Mouse (Mus musculus) cerebellum, postnatal 25 days (tissue): ENCODE results near the gene Gm30302.

ENCODE experiments used
- DNase-seq, 2 experiments: peaks; one replicate each; pipeline ENCODE4 v3.0.0; 2021; ENCODE audit warnings: mixed read lengths in 2 of 2

The Gm30302 gene

DNA sequence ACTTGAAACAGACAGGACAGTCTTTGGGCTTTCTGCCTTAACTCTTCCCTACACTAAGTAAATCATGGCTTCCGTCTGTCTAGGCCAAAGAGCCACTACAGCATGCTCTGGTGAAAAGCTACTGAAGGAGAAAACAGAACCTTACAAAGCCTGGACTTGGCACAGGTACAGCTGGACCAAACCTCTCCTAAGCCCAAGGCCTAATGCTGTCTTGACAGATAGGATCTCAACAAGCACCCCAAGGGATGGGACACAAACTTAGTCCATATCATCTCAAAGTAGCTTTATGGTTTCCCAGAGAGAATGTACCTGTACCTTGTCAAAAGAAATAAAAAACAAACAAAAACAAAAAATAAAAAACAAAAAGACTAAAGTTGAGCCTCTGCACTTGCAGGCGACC, 62.4 kb downstream of the Gm30302 start:
- no peak for DNase-seq
